Mouse (Mus musculus) spleen, postnatal 10 days (tissue): Measurements from ENCODE around the gene Col6a3.

Experiments used
- DNase-seq, 2 experiments: peaks; one replicate each; pipeline ENCODE4 v3.0.0; 2021 to 2022; ENCODE audit warnings: low spot score in 2 of 2

Gene Col6a3

DNA sequence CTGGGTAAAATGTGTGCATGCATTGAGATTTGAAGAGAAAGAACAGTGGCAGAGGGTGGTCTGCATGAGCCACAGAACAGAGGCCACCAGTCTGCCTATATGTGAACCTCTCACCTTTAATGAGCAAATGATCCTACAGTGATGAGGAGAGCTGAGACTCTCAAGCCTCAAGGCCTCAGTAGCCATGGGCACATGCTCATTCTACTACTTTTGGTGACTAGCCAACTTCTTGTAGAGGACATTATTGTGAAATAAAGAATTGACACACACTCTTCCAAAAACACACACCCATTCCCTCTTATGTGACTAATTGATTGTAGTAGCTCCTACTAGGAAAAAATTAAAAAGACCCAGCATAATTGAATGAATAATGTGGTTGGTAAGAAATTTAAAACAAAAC, 120.0 kb downstream of the Col6a3 start:
- no peak for DNase-seq

DNA sequence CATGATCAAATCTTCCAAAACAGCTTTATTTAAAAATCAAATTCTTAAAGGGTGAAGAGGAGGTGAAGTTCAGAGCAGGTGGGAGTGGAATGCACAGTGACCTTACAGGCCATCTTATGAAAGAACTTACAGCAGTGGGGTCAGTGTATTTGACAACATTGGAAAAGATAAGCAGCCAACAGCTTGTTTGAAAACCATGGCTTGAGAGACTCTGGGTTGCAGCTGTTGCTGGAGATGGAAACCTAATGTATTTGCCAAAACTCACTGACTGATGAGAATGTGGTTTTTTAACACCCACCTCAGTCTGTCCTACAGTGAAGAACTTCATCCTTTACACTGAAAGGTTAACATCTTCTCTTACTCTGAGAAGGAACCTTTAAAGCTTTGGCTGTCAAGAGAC, 120.4 kb downstream of the Col6a3 start:
- no peak for DNase-seq

DNA sequence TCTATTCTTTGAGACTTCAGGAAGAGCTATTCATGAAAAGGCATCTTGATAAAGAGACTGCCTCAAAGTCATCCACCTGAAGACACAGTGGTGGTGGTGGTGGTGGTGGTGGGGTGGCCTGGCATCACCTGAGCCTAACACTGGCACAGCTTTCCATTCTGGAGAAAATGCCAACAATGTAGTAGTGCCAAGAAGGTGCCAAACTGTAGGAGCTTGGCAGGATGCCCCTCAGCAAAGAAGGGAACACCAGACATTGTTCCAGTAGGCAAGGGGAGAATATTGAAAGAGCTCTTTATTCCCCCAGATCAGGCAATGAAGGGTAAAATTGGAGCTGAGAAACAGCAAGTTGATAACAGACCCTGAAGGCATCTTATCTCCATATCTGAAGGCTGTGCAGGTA, 121.8 kb downstream of the Col6a3 start:
- DNase-seq: no peak

DNA sequence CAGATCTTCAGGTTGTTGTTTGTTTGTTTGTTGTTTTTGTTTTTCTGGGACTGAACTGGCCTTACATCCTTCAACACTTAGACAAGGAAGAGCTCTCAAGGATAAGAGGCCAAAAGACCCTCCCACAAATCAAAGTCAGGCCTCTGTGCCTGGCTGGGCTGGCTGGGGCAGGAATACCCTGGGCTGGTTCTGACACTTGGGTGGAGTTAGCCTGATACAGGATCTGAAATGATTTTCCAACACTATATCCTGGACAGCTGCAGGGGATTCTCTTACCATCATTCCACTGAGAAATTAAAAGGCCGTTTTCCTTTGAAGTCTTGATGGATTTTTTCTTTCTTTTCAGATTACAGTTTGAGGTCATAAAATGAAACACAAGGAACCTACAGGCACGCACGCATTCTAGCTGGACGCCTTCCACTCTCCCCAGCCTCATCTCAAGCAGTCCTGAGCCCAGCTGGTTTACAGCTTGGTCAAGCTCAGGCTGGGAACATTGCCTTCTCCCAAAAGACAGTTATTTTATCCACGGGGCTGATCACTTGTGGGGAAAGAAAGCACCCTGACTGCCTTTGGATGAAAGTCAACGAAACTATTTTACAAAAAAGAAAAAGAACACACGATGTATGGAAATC, 123.0 kb downstream of the Col6a3 start:
- DNase-seq: no peak

DNA sequence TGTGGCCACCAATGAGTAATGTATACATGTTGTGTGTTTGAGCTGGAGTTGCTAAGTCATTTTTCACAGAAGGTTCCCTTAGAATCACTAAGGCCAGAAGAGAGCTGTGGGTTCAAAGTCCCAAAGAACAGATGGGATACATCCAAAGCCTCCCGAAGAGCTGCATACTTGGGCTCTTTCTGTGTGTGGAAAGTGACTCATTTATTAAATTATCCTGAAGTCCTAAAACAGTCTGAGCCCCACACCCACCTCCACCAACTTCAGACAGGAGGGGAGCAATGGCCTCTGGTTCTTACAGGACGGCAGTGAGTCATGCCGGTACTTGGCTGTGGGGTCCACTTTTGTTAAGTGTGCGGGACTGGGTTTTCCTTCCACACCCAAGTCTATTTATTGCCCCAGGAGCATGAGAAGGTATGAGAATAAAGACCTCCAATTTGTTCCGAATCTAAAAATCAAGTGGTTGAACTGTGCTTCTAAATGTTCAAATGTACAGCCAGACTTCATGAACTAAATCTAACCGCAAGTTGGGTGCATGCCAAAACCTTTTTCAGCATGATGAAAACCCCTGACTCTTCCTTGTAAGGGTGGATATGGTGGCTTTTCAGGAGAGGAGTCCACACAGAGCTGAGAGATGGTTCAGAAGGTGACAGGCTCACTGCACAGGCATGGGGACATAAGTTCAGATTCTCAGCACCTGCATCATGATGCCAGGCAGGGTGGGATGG, 124.8 kb downstream of the Col6a3 start:
- DNase-seq: no peak

DNA sequence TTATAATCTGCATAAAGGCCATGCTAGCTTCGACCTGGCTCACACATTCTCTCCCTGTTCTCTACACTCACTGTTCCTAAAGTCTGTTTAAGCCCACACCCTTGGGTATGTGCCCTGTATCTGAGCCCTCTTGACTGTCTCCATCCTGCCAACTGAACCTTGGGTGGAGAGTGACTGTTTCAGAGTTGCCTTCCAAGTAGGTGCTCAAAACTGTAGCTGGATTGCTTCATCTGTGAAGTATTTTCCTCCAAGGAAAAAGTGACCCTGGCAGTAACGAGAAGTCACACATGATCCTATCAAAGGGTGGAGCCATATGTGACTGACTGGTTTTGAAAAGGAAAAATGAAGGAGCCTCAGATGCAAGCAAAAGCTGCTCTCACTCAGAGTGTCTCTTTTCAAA, 127.5 kb downstream of the Col6a3 start:
- DNase-seq: no peak
